Comparison of ENCODE assay signal across 8 mouse cellular contexts in the genomic region with DNA sequence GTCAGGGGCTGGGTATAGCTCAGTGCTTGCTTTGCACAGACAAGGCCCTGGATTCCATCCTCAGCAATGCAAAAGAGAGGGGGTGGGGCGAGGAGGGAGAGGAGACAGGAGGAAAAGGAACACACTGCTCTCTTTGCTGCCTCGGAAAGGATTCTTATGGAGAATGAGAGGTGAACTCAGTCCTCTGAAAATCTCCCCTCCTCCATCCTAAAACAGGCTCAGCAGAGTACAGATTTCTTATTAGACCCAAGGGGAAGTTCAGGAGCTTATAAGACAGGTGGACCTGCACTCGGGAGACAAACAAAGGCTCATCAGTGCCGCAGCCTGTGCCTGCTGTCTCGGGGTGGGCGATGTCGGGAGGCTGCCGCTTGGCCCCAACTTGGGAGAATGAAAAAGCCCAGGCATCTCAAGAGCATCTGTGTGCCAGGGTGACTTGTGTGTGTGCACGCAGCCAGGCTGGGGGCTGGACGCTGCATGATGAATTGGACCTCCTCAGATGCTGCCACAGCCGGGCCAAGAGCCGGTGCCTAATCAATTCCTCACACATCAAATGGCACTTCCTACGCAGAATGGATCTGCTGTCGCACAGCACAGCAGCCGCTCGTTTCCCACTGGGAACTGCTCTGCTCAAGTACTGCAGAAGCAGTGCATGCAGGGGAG. TPM values are rescaled to one million over a fixed set of nuclear protein-coding genes. Genes with fewer than 3 reads are reported as not detected.
DNase-seq lines count a peak whose midpoint lies in the region; ATAC-seq and TF ChIP-seq lines count a peak whose summit lies in the region.
"Had no signal": no experiment of that assay in that cellular context is flagged by ENCODE, and none has a peak within 500 bp of the region (broad histone marks: within the 10 kb centered on the region; RNA-seq: fewer than 3 reads in every experiment).

No protein-coding gene starts in this region.

- WGBS in hindbrain, embryonic 11.5 days = 1% methylated on average over 16 of the region's 16 CpGs

- no peaks in the 10 kb centered on the region for H3K36me3 ChIP-seq in hindbrain, embryonic 11.5 days (ENCODE audit: control insufficient read depth, insufficient read depth, low read length)

- H3K4me1 ChIP-seq in hindbrain, embryonic 11.5 days (replicated peaks; ENCODE audit: control insufficient read depth, insufficient read depth, low read length) = peaks cover 7% of the 10 kb centered on the region; the same call in 1 of the 2 replicates

- H3K4me2 ChIP-seq in hindbrain, embryonic 11.5 days (replicated peaks; ENCODE audit: low read depth, low read length) = peak overlapping the region; percentile 44

- peaks cover 2% of the 10 kb centered on the region; the same call in 1 of the 2 replicates for H3K27me3 ChIP-seq in hindbrain, embryonic 11.5 days (ENCODE audit: control insufficient read depth, insufficient read depth, low read length)

- H3K4me3 ChIP-seq in hindbrain, embryonic 11.5 days (ENCODE audit: low read depth, low read length) = no peak overlapping the region
- H3K4me3 ChIP-seq in gastrocnemius, adult 2 months = no peak overlapping the region
- H3K4me3 ChIP-seq: myocyte had no signal

- peak overlapping the region; percentile 87 for H3K27ac ChIP-seq in hindbrain, embryonic 11.5 days (ENCODE audit: low read depth, low read length)
- no peak overlapping the region for H3K27ac ChIP-seq in gastrocnemius, adult 2 months

- no peak for TF ChIP-seq CTCF in gastrocnemius, adult 2 months (IDR thresholded peaks at IDR 0.05)

- DNase-seq in ZHBTc4 (ENCODE audit: low read depth, low spot score) = peak; percentile 55
- peak; percentile 51 to 69 for DNase-seq in cerebellum, postnatal 14 days
- DNase-seq in hindbrain, embryonic 11.5 days (ENCODE audit: low spot score) = peak; percentile 63
- DNase-seq in left cerebral cortex, postnatal 4 days = peak; percentile 65
- DNase-seq in right cerebral cortex, postnatal 14 days = peak; percentile 62
- DNase-seq in thymus, postnatal 25 days = no peak
- no peak for DNase-seq in gastrocnemius, adult 2 months

- H3K9ac ChIP-seq in hindbrain, embryonic 11.5 days (ENCODE audit: low read depth, low read length) = peak overlapping the region; percentile 64

- intact Hi-C loops in left cerebral cortex, postnatal 4 days (cut with DNase I) = no loop called here
- intact Hi-C loops in gastrocnemius, adult 2 months (cut with DNase I) = no loop called here

- peak; percentile 78 for ATAC-seq in hindbrain, embryonic 11.5 days (ENCODE audit: low FRiP score)

- no peaks in the 10 kb centered on the region for H3K9me3 ChIP-seq in hindbrain, embryonic 11.5 days (ENCODE audit: control insufficient read depth, low read length)

RNA-seq across cellular contexts. Expression of a gene that starts 31.8 kb away (rescaled TPM):
- polyA plus RNA-seq in hindbrain, embryonic 11.5 days (2014; fragmentation: Nextera tagmentation; extraction: Ambion mirVana) = 6.6 and 7.0 TPM in 2 replicates
- total RNA-seq in left cerebral cortex, postnatal 4 days (2021) = 1 to 10 TPM; 4.7 to 4.8 TPM
- 1 to 10 TPM in 1 of 2 experiments, under 1 TPM in 1; 0.87 to 1.0 TPM for total RNA-seq in gastrocnemius, adult 2 months (2021)

RNA-seq across cellular contexts. Expression of a gene that starts 32.1 kb away (rescaled TPM):
- 26.0 and 28.7 TPM in 2 replicates for polyA plus RNA-seq in hindbrain, embryonic 11.5 days (2014; fragmentation: Nextera tagmentation; extraction: Ambion mirVana)
- 10 to 100 TPM; 37.8 to 38.4 TPM for total RNA-seq in left cerebral cortex, postnatal 4 days (2021)
- total RNA-seq in gastrocnemius, adult 2 months (2021) = 10 to 100 TPM; 64.5 to 66.7 TPM

RNA-seq across cellular contexts. Expression of a gene that starts 32.2 kb away (rescaled TPM):
- 13.9 and 15.8 TPM in 2 replicates for polyA plus RNA-seq in hindbrain, embryonic 11.5 days (2014; fragmentation: Nextera tagmentation; extraction: Ambion mirVana)
- total RNA-seq in left cerebral cortex, postnatal 4 days (2021) = 10 to 100 TPM; 86.8 to 90.6 TPM
- 10 to 100 TPM; 63.7 to 63.9 TPM for total RNA-seq in gastrocnemius, adult 2 months (2021)

RNA-seq across cellular contexts. Expression of a gene that starts 33.4 kb away (rescaled TPM):
- 38.0 and 38.1 TPM in 2 replicates for polyA plus RNA-seq in hindbrain, embryonic 11.5 days (2014; fragmentation: Nextera tagmentation; extraction: Ambion mirVana)
- 10 to 100 TPM; 28.9 to 30.5 TPM for total RNA-seq in left cerebral cortex, postnatal 4 days (2021)
- total RNA-seq in gastrocnemius, adult 2 months (2021) = 10 to 100 TPM; 28.9 to 31.4 TPM

Comparison
In these comparisons a context has a peak if more than half of its experiments do, and no peak if none do; other contexts are left out.
1. DNase-seq: peak in ZHBTc4 (single experiment), cerebellum, postnatal 14 days (2 of 2), hindbrain, embryonic 11.5 days (single experiment), left cerebral cortex, postnatal 4 days (single experiment) and right cerebral cortex, postnatal 14 days (single experiment); none in thymus, postnatal 25 days (single experiment) and gastrocnemius, adult 2 months (single experiment).